Mouse (Mus musculus) cerebellum, postnatal 14 days (tissue): ENCODE measurements around the gene Ttc16.
A peak's percentile ranks its signal among the peaks of the same experiment; 100 is the strongest.

ENCODE experiments used
- DNase-seq, 2 experiments: peaks; one replicate each; pipeline ENCODE4 v3.0.0; 2021; ENCODE audit warnings: mixed read lengths in 2 of 2

Gene Ttc16

DNA sequence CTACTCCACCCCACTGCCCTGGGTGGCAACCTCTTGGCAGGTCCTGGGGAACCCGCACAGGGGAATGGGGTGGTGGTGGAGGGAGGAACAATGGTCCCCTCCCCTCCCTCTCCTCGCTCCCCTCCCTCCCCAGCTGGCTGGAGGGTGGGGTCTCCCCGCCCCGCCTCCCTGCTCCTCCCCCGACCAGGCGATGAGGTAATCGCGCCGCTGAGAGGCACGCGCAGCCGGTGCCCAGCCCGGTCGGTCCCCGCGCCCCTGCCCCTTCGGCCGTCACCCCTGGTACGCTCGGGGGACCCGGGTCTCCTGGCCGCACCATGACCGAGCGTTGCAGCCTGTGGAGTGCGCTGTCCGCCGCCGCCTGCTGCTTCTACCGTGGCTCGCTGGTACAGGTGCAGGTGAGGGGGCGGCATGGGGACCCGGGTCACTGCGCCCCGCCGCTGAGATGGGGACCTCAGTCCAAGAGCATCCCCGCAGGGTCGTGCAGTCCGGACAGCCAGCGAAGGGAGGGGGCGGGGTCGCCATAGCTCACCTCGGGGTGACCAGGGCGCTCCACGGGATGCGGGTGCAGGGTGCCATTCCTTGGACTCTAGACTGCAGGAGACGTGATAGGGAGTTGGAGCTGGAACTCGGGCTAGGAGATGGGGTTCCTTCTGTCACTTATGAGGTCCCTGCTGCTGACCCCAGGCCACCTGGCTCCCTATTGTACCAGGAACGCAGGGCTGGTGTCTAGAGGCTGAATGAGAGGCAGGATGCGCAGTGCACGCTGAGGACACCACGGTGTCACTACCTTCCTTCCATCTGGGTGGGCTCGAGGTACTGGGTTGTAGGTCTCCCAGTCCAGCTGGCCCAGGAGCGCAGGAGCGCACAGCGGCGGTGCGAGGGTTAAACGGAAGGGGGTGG, 33.9 kb downstream of the Ttc16 start:
- DNase-seq, result peak; percentile 81 to 83

DNA sequence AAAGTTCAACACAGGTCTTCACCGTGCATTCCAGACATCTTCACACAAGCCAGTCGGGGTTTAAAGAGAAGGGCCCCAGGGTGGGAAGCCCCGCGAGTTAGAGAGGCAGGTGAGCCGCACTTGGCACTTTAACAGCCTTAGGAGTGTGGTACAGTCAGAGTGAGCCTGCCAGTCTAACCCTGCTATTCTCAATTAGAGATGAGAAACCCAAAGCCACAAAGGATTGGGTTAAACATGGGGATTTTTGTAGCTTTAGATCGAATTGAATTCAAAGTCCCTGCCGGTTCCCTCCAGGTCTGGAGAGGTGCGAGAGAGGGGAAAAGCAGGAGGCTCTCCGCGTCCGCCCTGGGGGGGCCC, 34.5 kb downstream of the Ttc16 start, which contains the start of gene 6330409D20Rik:
6330409D20Rik (minus strand) TSS at position 101 of the 357 bp plus-strand sequence.
- DNase-seq, result no peak

DNA sequence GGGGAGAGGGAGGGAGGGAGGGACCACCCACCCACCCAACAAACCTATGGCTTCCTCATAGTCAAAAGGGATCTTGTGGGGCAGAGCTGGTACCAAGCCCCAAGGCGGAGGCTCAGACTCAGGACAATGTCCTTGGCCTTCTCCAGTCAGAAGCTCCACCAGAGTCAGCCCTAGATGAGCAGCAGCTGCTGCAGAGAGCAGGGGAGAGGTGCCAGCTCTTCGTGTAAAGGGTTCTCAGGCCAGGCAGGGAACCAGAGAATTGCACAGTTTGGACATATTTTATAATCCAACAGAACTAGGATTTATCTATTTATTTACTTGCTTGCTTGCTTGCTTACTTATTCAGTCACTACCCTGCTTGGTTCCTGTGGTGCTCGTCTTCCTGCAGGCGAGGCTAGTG, 36.1 kb downstream of the Ttc16 start:
- DNase-seq, result no peak

DNA sequence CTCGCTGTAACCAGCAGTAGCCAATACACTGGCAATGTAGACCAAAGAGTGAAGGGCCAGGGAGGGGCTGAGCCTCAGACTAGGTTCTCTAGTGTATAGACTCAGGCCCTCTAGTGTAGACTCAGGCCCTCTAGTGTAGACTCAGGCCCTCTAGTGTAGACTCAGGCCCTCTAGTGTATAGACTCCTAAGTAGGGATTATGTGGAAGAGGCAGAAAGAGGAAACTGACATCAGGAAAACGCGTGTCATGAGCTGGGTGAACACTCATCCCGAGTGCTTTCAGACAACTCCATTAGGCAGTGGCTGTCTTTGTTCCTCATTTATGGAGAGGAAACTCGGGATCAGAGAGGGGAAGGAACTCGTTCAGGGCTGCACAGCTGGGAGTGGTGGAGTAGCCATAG, 38.4 kb downstream of the Ttc16 start:
- no peak for DNase-seq

DNA sequence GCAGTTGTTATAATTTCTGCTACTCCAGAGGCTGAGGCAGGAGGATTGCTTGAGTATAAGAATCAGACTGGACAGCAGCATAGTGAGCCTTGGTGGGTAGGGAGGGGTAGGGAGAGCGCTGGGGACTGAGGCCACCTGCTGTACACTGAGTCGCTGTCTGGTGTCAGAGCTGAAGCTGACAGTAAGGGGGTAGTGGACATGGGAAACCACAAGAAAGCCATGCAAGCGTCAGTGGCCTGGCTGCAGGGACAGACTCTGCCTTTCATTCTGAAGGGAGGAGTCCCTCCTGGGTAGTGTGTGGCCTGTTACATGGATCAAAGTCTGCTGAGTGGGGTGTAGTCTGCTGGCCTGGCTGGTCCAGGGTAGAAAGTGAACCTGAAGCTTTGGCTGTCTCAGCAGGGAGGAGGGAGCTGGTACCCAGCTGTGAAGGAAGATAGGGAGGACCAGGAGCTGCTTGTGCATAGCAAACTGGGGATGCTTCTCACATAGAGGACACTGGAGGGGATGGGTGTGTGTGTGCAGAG, 39.1 kb downstream of the Ttc16 start:
- DNase-seq, result no peak

DNA sequence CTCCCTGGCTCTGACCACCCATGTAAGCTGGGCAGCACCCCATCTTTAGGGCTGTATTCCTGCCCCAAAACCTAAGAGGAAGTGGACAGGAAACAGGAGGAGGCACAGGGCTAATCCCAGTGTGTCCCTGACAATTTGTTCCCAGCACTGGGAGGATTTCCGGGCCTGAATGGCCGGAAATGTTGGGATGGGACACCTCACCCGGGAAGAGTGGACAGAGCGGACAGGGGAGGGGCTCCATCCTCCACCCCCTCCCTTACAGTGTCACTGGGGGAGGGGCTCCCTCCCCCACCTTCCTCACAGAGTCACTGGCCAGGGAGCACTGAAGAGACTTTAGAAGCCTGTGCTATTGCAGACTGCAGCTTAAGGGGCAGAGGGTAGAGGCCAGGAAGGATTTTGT, 40.5 kb downstream of the Ttc16 start:
- no peak for DNase-seq

DNA sequence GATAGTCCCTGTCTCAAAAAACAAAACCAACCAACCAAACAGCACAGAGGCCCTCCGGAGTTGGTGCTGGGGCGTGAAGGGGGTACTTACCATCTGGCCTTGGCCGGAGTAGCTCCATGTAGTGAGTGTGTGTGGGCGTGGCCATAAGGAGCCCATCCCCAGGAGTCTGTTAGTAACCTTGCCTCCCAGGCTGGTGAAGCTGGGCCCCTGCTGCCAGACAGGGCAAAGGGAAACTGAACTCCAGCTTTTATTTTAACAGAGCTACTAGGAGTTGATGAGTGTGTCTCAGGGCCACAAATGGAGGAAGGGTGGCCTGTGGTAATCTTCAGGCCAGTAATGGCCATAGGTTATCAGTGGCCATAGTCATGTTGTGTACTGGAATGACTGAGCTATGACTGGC, 41.0 kb downstream of the Ttc16 start:
- DNase-seq, result no peak

DNA sequence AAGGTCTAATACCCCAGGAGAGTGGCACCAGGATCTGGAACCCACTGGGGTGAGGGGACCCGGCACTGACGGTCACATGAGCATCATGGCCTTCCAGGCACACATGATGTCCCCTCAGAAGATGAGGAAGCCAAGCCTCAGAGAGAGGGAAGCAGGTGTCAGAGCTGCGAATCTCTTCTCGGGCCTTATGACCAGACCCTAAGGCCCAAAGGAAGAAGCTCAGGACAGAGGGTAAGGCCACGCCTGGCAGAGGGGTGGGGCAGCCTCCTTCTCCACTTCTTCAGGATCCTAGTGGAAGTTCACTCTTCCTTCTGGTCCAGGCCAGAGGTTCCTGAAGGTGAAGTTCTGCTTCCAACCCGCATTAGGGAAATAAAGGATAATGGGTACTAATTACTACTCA, 42.7 kb downstream of the Ttc16 start:
- no peak for DNase-seq

DNA sequence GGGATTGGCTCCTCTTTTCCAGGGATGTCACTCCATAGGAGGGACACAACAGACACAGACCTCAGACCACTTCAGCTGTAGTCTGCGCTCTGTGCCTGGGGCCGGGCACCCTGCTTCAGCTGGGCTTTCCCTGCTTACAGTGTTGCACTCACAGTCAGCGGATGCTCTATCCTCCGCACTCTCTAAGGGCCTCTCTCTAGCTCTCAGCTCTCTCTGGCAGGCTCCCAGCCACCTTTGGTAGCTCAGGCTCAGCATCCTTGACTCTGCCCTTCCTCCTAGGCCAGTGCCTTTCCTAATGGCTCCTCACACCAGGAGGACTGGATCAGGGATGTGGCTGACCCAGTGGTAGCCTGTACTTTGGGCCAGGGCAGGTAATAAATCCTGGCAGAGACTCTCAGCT, 43.5 kb downstream of the Ttc16 start:
- no peak for DNase-seq

DNA sequence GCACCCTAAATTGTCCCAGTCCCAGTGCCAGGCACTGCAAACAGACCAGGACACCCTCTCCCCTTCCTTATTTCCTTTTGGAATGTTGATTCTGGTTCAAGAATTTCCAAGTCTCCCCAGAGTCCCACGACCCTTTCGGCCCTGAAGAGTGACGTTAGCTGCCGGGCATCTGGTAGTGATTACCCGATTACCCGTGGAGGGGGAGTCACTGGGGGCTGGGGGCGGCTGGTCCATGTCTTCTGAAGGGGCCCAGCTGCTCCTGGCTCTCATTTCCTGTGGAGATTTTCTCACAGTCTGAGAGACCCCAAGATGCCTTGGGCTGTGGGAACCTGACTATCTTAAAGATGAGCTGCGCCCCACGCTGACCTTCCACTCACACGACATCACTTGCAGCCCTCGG, 44.6 kb downstream of the Ttc16 start:
- no peak for DNase-seq

DNA sequence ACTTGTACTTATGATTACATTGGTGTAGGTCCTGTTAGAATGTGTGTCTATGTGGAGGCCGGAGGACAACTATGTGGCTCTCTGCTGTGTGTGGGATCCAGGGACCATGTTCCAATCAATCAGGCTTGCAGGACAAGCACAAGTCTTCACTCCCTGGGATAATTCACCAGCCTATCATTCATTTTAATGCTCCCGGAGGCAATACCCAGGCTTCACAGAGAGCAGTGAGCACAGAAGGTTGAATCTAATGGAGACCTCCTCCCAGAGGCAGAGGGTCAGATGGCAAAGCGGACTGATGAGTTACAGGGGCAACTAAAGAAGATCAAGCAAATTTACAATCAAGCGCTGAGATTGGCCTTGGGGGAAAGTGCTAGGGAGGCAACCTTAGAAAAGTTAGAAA, 45.9 kb downstream of the Ttc16 start:
- no peak for DNase-seq

DNA sequence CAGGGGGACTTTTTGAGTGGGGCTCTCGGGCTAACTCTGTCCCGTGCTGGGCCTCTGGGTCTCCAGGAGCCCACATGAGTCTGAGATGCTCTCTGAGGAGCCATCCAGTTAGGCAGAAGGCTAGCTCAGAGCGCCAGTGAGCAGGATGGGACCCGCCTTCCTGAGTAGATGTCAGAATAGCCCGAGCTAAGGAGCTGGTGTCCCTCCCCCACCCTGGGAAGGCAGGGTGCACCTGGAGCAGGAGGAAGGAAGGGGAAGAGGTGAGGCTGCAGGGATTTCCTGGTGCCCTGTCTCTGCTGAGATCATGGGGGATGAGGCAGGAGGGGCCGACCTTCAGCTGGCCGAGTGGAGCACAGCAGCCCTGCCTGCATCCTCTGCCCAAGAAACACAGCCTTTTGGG, 47.0 kb downstream of the Ttc16 start:
- DNase-seq, result no peak

DNA sequence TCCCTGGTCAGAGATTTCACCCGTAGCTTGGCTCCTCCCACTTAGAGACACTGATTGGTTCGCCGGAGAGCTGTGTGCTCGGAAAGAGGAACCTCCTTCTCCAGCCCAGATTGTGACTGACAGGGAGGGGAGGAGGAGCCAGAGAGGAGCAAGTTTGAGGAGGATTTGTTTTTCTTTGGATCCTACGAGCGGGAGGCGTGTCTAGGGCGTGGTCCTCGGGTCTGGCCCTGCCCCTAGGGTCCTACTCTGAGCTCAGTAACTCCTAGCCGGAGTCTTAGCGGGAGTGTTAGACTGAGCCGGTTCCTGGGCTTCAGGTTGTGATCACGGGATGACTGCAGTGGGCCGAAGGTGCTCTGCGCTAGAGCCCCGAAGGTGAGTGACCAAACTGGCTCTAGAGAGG, 48.0 kb downstream of the Ttc16 start:
- peak; percentile 84 to 88 for DNase-seq

DNA sequence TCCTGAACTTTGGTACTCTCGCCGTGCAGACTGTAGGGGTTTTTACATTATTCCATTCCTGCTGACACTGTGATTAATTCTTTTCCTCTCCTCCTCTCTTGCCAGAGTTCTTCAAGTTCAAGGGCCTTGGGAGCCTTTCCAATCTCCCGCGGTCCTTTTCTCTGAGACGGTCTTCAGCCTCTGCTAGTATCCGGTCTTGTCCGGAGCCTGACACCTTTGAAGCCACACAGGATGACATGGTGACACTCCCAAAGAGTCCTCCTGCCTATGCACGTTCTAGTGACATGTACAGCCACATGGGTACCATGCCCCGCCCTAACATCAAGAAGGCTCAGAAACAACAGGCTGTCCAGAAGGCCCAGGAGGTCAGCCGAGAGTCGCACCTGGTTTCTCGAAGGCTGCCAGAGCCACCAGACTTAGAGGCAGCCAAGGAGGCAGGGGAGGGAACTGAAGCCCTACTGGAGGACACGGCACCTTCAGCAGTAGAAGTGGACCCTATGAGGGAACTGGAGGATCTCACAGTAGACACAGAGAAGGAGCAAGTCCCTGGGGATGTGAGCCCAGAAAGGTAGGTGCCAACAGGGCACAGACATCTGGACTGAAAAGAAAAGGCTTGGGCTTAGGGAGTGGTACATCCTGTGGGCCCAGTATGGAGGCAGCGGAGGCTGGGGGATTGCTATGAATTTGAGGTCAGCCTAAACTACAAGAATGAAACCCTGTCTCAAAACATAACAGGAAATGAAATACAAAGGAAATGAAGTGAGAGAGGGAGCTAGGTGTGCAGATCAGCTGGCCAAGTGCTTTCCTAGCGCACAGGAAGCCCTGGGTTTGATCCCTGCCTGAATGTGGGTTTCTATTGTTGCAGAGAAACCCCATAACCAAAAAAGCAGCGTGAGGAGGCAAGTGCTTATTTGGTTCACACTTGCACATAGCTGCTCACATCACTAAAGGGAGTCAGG, 50.3 kb downstream of the Ttc16 start:
- no peak for DNase-seq

DNA sequence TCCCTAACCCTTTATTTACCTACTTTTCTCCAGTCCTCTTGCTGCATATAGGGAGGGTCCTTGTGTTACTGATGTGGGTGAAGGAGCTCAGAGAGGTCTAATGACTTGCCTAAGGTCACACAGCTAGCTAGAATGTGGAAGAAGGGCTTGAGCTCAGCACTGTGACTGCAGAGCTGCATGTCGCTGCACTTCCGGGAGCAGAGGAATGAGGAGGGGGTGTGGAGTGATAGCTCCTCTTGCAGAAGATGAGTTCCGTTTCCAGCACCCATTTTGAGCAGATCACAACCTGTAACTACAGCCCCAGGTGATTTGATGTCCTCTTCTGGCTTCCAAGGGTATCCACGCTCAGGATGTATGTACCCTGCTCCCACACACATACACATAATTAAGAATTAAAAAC, 51.3 kb downstream of the Ttc16 start:
- DNase-seq, result no peak

DNA sequence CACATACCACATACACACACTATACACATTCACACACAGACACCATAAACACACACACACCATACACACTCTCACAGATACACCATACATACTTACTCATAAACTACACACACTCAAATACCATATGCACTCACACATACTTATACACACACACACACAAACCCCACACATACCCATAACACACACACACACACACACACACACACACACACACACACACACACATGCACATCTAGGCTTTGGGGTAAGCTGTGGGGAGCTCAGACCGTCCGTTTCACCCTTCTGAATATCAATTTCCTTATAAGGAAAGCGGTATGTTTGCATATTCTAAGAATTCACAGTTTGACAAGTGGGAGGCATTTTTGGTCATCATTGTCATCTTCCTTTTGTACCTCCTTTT, 52.9 kb downstream of the Ttc16 start:
- DNase-seq, result no peak

DNA sequence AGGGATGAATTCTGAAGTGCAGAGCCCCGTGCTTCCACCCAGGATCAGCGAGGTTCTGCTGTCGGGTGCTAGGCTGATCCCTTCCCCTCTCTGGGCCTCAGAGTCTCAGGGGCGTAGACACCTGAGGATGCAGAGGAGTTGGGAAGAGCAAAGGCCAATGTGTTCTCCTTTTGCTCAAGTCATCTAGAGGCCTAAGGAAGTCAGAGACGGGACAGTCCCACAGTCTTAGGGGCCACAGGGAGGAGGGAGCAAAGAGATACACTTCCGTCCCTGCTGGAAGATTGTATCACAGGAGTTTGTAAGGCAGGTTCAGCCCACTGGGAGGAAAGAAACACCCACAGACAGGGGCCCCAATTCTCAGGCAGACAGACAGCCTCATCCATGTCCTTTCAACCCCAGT, 53.4 kb downstream of the Ttc16 start:
- DNase-seq, result no peak

DNA sequence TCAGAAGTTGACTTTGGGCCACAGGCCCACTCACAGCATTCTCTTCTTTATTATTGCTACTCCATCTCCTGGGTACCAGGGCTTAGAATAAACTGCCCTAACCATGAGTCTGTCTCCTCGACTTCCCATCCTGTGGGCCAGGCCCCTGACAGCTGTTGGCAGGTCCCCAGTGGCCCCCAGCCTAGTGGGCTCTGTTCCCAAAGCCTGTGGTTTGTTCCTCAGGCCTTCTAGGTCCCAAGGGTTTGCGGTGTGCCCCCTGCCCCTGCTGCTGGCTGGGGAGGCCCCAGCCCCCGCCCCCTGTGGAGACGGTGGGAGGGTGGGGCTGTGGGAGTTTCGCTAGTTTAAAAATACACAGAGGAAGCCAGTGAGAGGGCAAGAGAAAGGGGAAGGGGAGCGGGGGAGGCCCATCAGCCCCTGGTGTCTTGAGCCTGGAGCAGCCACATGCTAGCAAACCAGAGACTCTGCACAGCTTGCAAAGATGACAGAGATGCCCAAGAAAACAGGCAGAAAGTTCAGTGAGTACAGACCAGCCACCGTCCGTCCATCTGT, 54.7 kb downstream of the Ttc16 start, which contains the start of gene Sh2d3c:
Sh2d3c (plus strand) TSS at position 375 of the 549 bp plus-strand sequence.
- no peak for DNase-seq

DNA sequence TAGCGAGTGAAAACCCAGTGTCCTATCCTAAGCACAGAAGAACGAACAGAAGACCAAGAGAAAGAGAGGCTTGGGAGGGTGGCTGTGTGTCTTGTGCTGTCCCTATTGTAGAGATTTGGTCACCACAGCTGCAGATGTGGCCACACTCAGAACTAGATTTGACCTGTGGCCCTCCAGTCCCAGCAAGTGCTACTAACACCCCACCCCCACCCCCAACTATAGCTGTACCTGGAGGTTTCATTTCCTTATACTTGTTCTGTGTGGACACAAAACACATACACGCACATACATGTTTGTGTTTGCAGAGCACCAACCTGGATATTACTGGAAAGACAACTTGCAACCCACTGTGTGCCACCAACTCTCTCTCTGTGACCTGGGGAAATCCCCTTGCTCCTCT, 55.4 kb downstream of the Ttc16 start:
- no peak for DNase-seq

DNA sequence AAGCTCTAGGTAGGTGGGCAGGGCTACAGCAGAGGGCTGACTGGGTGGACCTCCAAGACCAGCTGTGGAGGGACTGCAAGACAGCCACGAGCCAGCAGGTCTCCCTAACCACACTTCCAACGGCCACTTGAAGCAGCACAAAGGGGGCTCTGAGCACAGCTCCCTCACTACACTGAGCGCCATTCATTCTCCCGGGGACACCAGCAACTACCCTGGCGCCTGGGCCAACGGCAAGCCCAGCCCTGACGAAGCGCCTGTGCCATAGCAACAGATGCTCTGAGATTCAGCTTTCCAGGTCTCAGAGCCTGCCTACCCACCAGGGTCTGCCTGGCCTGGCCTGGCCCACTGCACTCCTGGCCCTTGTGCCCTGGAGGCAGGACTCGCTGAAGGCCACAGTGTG, 56.7 kb downstream of the Ttc16 start:
- DNase-seq, result peak in 1 of 2 experiments; percentile 37

DNA sequence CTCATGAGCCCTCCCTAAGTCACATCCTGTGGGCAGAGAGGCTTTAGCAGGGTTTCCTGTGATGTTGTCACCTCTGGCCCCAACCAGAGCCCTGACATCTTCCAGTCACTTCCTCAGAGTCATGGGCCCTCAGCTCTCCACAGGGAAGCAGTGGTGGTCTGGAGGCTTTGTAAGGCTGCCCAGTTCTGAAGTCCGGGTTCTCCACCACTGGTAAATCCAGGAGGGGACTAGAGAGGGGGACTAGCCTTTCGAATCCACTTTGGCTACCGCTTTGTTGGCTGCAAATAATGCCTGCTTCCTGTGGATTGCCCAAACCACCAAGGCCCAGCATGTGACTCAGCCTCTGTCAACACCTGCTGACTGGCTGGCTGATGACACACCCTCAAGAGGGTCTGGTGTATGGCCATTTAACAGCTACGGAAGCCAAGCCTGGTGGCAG, 60.4 kb downstream of the Ttc16 start:
- no peak for DNase-seq

DNA sequence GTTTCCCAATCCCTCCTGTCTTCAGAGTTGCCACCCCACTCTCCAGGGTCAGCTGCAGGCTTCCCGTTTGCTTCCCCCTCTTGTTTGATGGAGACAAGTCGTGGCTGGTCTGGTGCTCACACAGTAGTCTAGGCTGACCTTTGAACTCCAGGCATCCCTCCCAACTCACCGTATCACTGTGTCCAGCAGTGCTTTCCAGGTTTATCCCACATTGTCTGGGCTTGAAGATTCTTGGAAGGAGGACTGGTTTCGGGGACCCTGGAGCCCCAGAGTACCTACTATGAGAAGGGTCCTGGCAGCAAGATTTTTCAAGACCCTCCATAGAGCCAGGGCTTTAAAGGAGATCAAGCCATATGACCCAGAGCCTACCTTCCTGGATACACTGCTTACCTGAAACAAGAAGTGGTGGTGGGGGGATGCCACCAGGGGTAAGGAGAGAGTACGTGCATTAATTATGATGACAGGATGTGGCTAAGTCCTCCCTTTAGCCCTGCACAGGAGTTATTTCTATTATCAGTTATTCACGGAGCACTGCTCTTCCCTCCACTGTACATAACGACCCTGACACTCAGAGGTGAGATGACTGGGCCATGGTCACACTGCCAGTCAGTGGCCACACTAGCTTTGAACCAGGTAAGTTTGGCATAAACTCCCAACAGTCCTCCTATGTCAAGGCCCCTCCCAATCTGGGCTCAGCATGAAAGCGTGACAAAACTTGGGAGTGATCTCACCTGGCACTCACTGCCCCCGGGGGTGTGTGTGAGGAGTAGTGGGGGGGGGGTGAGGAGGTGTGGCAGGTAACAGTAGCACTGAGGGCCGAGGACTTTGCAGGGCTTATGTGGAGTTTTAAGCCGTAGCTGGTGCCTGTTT, 61.1 kb downstream of the Ttc16 start:
- DNase-seq, result peak in 1 of 2 experiments; percentile 43
